Mouse (Mus musculus): ENCODE measurements around the gene Cnr2.
A peak's percentile ranks its signal among the peaks of the same experiment; 100 is the strongest.

Gene Cnr2

GRCm38 (mm10) chr4:135895071-135895571 is at the start of gene Cnr2:
TSS of gene Cnr2 (plus strand) at chr4:135895394.
- DNase-seq (ENCODE audit: low read depth), result peak; percentile 88

- DNase-seq (ENCODE audit: low read depth), result no peak
Observed at GRCm38 (mm10) chr4:135847581-135847980, 47.6 kb upstream of the Cnr2 start.

GRCm38 (mm10) chr4:135850411-135851095 is 44.6 kb upstream of the Cnr2 start:
- no peak for DNase-seq (ENCODE audit: low read depth)

- no peak for DNase-seq (ENCODE audit: low read depth)
Observed at GRCm38 (mm10) chr4:135851942-135852341, 43.3 kb upstream of the Cnr2 start.

- no peak for DNase-seq (ENCODE audit: low read depth)
Observed at GRCm38 (mm10) chr4:135853987-135854546, 41.1 kb upstream of the Cnr2 start.

- no peak for DNase-seq (ENCODE audit: low read depth)
Observed at GRCm38 (mm10) chr4:135854630-135855029, 40.6 kb upstream of the Cnr2 start.

GRCm38 (mm10) chr4:135855080-135855479 is 40.1 kb upstream of the Cnr2 start:
- DNase-seq (ENCODE audit: low read depth), result peak; percentile 73

- peak; percentile 97 for DNase-seq (ENCODE audit: low read depth)
Observed at GRCm38 (mm10) chr4:135855536-135856222, 39.5 kb upstream of the Cnr2 start, which contains the start of gene Srsf10. TSS of gene Srsf10 (plus strand) at chr4:135855747.

- DNase-seq (ENCODE audit: low read depth), result peak; percentile 72
Observed at GRCm38 (mm10) chr4:135856223-135857091, 38.7 kb upstream of the Cnr2 start.

GRCm38 (mm10) chr4:135857597-135858186 is 37.5 kb upstream of the Cnr2 start:
- peak; percentile 35 for DNase-seq (ENCODE audit: low read depth)

- peak; percentile 64 for DNase-seq (ENCODE audit: low read depth)
Observed at GRCm38 (mm10) chr4:135868996-135869395, 26.2 kb upstream of the Cnr2 start.

GRCm38 (mm10) chr4:135870227-135871023 is 24.8 kb upstream of the Cnr2 start:
- no peak for DNase-seq (ENCODE audit: low read depth)

- DNase-seq (ENCODE audit: low read depth), result no peak
Observed at GRCm38 (mm10) chr4:135872015-135872414, 23.2 kb upstream of the Cnr2 start.

GRCm38 (mm10) chr4:135872589-135873391 is 22.4 kb upstream of the Cnr2 start:
- no peak for DNase-seq (ENCODE audit: low read depth)

GRCm38 (mm10) chr4:135873526-135874202 is 21.5 kb upstream of the Cnr2 start, which contains the start of gene Pnrc2:
TSS of gene Pnrc2 (minus strand) at chr4:135873850.
- peak; percentile 95 for DNase-seq (ENCODE audit: low read depth)

GRCm38 (mm10) chr4:135874564-135875535 is 20.3 kb upstream of the Cnr2 start:
- peak; percentile 58 for DNase-seq (ENCODE audit: low read depth)

GRCm38 (mm10) chr4:135875546-135875945 is 19.6 kb upstream of the Cnr2 start:
- DNase-seq (ENCODE audit: low read depth), result no peak

- DNase-seq (ENCODE audit: low read depth), result peak; percentile 84
Observed at GRCm38 (mm10) chr4:135875991-135876582, 19.1 kb upstream of the Cnr2 start.
